Mouse (Mus musculus): ENCODE results near the gene Clpb.
A peak's percentile ranks its signal among the peaks of the same experiment; 100 is the strongest.

The Clpb gene

DNA sequence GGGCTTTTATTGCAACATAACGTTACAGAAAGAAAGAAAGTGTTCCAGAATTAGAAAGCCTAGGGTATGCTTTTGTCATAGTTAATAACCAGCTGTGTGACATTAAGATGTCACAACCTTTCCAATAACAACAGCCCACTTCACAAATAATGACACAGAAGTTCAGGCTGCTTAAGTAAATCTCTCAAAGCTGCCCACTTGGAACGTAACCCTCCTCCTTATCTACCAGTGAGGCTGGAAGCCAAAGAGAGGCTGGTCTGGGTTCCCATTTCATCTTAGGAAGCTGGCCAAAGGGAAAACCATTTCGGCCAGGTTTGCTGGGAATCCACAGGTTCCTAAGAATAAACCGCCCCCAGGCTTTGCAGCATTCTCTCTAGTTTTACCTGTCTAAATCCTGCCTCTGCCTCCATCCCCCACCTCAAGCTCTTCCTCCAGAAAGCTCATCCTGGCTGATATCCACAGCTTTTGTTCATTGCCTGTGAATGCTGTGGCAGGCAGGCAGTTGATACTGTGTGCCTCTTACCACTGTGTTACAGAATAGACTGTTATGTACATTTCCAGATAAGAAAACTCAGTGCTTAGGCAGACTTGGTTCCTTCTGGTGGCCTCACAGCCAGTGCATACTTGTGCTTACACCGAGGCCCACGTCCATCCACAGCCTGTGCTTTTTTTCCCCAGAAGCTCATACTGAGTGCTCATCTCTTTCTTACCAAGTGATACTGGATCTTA lies 12.8 kb downstream of the Clpb start:
- no peak for DNase-seq

DNA sequence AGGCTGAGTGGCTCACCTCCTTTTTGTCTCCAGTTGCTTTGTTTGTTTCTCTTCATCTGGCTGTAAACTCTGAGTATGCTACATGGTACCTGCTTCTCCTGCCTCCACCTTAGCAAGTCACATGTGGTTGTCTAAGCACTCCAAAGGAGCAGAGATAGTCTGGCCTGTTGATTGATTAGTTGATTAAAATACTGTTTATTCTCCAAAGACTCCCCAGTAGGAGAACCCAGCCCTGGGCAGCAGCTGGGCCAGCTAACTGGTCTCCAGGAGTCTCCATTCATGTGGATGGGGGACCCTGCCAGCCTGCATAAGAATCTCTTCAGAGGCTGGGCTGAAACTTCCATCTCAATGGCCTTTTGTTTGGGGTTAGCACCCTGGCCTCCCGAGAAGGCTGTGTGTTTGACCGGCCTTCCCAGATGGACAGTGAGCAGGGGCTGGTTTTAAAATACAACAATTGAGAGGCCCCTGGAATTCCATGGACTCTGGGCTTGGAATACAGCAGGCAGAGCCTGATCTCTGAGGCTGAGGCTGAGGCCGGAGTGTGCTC lies 13.4 kb downstream of the Clpb start:
- DNase-seq: peak; percentile 61

DNA sequence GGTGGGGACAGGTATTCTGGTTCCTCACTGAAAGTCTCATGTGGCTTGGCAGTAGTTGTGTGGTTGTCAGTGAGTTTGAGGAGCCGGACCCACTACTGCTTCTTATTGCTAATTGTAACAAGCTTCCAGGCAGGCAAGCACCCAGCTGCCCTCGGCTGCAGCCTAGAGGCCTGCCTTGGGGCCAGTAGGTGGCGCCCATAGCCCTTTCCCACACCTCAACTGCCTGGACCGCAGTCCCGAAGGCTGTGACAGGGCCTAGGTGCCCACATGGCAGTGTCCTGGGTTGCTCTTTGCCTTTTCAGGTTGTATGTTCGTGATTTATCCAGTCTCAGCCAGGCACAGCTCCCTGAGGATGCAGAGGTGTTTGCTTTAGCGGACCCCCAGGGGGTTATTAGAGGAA lies 16.2 kb downstream of the Clpb start:
- peak; percentile 77 for DNase-seq

DNA sequence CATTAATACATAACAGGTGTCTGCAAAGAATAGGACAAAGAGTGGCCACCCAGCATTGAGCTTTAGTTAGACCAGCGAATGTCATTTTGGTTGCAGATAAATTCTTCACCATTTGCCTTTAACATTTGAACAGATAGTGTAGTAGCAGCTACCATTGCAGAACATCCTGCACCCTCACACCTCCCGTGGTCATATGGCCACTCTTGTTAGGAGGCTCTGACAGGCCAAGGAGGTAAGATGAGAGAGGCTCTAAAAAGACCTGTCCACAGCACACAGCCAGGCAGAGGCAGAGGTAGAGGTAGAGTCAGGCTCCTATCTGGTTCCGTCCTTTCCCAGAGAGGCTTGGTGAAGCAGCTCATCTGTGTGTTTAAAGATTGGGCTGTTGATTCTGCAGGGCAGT lies 17.5 kb downstream of the Clpb start:
- DNase-seq: no peak

DNA sequence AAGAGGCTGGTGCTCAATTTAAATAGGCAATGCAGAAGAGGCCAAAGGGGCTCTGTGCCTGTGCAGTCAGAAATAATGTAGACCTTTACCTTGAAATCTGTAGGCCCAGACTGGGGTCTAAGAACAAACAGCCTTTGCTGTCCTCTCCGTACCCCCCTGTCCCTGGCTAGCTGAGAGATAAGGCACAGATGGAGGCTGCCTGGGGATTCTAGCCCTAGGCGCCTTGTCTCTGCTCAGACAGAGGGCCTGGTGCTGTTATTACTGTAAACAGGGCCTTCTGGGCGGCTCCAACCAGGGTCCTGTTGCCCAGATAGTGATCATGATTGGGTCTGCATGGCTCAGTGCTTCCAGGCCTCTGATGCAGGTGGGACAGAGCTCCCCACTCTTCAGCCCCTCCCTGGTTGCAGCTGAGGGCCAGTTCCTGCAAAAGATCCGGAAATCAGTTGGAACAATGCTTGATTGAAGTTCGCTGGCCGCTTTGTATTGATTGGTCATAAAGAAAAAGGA lies 18.2 kb downstream of the Clpb start:
- no peak for DNase-seq

DNA sequence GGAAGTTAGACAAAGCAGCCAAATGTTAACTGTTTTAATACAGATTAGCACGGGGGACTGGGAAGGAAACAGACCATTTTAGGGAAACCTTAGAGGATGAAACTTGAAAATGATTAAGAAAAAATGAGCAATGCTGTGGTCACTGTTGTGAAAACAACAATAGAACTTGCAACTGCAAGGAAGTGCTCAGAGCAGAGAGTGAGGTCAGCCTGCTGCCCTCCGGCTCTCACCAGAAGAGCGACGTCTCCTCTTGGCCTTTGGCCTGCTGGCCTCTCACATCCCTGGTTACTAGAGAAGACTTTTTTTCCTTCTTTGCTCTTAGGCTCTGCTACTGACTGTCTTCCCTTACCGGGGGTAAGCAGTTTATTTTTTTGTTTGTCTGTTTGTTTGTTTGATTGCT lies 19.5 kb downstream of the Clpb start:
- DNase-seq: no peak

DNA sequence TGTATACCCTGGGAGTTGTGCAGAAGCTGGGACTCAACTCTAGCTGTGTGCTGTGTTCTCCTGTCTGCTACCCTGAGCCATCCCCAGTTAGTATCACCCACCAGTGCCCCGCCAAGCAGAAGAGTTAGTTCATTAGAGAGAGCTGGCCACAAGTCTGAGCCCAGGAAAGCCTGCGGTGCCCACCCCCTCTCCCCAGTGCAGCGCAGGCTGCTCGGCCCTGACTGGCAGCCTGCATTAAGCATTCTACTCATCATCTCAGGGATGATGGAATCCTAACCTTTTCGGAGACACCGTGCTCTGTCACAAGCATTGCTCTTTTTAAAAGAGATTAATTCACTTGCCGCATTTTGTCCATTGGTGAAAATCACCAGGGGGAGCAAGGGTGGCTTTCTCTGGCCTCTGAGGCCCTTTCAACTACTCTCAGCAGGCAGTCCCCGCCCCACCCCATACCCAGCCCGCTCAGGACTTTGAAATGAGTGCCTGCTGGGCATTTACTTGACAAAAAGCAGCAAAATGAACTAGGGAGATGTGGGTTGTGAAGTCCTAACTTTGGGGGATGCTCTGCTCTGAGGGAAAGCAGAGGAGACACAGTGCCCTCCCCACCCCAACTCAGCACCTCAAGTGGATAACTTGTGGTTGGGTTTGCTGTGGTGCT lies 20.7 kb downstream of the Clpb start:
- DNase-seq: no peak

DNA sequence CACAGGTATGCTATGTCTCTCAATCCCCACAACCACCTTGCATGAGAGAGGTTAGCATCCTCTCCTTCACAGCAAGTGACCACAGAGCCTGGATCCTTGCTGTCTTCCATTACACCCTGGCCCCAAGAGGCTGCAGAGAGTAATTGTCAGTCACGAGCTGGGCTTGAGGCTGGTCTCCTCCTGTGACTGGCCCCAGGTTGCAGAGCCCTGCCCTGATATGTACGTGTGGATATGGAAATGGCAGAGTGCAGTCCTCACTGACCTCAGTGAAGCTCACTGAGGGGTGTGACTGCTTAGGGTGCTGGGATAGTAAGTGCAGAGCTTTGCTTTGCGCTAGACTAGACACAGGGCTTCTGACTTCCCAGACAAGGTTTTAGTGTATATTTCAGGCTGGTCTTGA lies 21.2 kb downstream of the Clpb start:
- no peak for DNase-seq

DNA sequence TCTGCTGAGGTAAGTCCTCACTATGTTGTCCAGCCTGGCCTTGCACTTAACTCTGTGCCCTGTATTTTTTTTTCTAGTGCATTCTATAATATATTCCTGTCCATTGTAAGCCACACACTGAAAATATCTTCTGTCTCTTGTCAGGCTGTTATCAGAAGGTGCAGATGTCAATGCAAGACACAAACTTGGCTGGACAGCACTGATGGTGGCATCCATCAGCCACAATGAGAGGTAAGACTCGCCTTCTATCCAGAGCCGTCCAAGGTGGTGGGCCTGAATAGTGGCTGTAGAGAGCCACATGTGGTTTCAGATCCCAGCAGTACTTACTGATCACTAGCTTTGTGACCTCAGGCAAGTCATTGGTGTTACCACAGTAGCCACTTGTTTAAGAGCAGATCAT lies 23.7 kb downstream of the Clpb start:
- no peak for DNase-seq

DNA sequence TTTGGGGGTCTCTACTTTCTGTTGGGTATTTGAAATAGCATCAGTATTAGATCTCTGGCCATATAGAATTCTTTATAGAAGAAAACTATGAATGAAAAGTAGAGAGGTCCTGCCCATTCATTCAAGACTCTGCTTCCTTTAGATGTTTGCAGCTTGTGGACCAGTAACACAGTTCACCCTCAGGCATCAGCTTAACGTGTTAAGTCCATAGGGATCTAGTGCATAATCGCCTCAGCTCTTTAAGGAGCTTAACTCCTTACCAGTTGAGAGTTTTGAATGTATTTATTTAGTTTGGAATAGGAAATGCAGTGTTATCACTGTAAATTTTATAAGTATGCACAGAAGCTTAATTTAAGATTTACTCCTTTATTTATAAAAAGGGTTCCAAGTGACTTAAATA lies 27.0 kb downstream of the Clpb start:
- peak; percentile 76 for DNase-seq

DNA sequence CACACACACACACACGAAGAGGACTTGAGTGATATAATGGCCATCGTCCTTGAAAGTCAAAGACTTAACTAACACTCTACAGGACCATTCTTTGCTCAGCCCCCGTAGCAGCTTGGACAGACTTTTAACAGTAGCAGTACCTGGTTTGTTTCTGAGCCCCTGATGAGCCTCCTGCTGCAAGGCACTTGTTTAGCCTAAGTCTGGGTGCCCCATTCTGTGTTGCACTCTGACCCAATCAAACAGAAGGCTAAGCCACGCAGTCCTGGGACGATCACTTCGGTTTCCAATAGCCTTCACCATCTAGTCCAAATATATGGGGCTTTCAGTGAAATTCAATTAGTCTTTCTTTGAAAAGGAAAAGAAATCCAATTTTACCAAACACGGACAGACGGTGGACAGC lies 28.4 kb downstream of the Clpb start:
- DNase-seq: no peak

DNA sequence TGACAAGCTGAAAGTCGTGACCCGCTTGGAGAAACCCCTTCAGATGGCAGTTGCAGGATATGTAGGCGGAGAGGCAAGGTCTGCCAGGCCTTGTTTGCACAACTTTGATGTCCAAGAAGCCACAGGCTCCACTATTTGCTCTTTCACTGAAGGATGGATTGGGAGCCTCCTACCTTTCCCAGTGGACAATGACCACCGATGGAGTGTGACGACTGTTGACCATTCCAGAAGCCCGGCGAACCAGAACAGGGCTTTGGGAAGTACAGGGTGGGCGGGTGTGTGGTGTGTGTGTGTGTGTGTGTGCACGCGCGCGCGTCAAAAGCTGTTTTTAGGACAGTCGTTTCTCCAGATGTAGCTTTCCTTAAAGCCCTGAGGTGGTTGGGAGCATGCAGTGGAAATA lies 29.0 kb downstream of the Clpb start:
- DNase-seq: no peak

DNA sequence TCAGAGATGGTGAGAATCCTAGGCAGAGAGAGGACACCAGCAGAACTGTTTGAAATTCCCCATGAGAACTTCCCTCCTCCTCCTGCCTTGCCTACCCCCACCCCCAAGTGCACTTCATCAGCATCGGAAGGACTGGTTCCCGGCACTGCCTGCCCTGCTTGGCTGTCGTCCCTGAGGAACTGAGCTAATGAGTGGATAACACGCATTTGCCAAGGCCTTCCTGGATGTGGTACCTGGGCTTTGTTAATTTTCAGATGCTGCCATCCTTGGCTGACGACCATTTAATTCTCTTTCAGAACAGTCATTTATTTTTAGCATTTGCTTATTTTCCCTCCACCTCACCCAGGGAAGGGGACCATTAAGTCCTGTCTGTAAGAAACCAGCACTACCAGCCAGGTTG lies 32.0 kb downstream of the Clpb start:
- DNase-seq: no peak

DNA sequence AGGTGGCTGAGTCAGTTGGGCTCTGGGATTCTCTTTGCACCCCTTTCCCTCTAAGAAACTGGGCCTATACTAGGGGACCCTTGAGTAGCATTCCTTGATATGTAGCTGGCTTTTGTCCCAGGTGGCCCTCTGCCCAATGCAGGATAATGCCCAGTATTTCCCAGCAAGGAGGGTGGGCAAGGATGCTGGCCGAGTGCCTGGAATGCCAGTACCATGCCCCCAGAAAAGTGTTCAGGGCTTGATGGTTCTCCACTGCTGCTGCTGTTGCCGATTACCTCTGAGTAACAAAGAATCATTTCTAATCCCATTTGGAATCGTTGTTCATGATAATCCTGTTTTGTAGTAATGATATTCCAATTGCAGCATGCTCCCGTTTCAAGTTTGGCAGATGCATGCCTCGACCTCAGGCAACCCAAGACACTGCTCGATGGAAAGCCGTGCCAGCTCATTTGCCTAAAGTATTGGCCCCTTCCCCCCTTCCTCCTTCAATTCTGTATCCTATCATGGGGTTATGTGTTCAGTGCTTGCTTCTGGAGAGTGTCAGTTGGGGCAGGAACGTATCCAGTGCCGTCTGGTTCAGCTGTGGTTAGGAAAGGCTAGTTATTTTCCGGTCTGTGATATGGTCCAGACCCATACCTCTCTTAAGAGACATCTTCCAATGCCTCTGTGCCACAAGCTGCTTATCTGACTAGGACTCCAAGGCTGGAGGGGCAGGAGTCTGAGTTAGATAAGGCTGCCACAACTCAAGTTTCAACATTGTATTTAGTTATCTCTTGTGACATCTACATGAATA lies 33.7 kb downstream of the Clpb start:
- DNase-seq: no peak

DNA sequence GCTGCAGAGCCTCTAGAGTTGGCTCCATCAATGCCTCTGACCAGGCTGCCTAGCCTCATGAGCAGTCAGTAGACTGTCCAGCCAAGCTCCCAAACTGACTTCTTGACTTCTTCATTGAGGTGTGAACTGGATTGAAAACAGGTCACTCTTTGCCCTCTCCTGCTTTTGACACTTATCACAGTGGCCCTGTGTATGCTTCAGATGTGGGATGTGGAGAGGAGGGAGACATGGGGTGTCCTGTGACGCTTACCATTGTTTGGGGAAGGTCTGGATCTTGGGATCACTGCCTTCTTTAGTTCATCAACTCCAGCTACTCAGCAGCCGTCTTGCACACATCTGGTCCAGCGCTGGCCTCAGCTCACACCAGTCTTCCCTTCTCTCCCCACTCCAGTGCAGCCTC lies 36.9 kb downstream of the Clpb start:
- no peak for DNase-seq

DNA sequence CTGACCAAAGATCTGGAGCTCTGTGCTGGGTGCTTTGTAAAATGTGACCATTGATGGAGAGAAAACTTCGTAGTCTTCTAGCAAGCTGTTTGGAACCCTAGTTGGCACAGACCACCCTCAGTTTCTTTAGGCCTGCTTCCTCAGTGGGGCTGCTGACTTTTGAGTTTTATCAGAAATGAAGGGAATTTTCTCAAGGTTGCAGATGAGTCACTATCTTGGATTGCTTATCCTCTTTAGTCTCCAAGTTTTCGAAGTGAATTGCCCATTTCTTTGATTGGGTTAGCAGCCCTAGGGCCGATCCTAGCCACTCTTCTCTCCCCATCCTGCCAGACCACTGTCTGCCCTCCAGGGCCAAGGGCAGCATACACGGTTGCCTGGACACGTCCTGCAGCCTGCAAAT lies 39.3 kb downstream of the Clpb start:
- DNase-seq: no peak

DNA sequence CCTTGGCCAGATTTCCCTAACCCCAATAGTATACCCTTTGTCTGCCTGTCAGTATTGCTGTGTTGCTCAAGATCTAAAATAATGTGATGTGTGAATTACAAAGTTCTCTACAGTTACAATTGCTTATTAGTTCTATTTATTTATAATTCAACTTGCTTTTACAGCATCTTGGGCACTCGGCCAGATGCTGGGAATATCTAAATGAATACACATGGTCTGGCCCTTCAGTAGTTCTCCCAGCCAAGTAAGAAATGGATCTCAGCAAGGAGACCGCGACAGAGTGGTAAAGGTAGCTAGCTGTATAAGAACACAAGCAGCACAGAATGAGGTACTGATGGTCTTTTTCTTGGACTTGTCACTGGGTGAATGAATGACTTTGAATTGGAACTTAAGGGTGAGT lies 46.2 kb downstream of the Clpb start:
- DNase-seq: no peak

DNA sequence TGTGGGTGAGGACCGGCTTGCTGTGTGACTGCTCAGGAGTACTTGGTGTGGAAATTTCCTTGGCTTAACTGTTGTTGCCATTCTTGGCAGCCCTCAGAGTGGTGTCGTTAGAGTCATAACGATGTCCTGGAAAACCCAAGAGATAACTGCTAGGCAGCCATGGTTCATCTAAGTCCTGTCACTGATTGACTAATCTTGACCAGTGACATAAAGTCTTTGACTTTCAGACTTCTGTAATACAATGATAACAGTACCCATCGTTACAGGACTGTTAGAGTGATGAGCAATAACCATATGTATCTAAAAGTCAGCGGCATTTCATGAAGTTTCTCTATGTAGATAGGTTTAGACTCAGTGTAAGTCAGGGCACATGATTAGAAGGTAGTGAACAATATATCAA lies 46.8 kb downstream of the Clpb start:
- no peak for DNase-seq

DNA sequence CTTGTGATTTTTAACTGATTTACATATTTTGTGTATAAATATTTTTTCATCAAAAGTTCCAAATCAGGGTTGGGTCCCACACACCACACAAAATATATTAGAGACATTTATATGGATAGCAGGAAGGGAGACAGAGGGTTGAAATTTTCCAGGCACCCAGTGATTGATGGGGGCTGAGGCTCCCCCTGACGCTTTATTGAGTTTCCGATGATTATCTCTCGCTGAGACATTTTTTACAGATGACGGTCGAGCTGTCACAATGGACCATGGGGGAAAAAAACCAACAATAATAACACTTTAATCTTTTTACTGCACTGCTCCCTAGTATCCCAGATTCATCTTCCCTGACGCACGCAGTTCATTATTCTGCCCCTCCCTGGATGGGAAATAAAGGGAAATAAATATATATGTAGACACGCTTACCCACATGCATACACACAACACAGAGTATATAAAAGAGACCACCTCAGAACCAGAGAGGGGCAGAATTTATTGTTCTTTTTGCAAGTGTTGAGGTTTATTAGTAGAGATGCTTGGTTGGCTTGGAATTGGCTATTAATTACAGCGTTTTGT lies 50.5 kb downstream of the Clpb start:
- no peak for DNase-seq

DNA sequence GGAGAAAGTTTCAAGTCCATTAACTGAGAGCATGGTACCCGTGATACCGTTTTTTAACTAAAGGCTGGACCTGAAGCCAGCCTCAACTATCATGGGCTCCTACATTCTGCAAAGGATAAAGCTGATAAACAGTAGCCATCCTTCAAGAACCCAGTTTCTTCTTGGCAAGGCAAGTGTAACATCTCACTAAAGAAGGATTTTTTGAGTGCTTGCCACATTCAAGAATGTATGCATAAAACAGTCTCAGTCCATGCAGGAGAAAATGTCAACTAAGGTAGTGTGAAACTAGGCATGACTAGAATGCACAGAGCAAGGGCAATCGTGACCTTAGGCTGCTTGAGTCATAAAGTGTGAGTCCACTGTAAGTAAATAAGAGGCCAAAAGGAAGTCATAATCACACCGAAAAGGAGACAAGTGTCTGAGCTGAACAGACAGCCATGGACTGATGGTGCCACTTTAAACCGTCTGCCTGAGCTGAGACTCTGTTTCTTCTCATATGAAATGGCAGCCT lies 51.7 kb downstream of the Clpb start:
- no peak for DNase-seq

DNA sequence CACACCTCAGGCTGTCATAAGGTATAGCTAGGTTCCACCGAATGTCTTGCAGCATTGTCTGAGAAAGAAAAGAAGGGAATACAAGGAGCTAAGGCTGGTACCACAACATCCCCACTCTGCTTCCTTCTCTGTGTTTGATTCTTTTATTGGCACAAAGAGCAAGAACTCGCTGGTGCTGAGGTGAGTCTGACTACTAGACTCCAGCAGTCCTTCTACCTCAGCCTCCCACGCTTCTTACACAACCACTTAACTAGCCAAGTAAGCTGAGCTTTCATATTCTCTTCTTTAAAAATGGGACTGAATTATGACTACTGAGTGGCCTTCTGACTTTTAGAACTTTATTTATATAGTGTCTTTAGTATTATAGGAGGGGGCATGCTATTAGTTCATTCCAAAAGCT lies 56.9 kb downstream of the Clpb start:
- no peak for DNase-seq

DNA sequence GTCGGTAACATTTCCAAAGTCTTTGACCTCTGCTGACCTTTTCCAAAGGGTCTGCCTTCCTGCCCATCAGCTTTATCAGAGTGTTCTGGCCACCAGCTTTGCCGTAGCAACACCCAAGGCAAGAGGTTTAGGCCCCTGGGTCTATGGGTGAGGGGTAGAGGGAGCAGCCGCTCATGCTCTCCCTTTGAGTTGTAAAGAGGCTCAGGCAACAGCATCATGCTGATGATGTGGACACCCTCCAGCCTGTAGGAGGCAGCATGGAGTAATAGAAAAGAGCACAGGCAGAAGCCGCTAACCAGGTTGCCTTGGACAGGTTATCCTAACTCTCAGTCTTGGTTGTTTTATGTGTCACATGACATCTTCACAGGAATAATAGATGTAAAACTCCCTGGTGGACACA lies 61.6 kb downstream of the Clpb start:
- DNase-seq: peak; percentile 67

DNA sequence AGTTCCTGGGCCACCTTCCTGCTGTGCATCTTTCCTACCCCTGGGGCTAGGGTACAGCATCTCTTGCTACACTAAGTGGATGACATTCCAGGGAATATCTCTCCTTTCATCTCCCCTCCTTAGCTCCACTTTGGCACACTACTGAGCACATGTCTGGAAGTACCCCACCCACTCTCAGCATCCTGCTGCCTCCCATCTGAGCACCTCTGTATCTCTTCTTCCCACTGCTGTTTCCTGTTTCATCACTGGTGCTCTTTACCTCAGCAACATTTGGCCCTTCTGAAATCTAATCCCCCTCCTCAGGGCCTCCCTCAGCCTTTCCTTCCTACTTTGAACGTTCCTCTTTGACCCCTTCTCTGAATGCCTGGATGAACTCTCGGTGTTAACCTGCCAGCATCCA lies 63.5 kb downstream of the Clpb start:
- DNase-seq: no peak

All from retina, postnatal 1 day (tissue).